Mouse (Mus musculus) adrenal gland, postnatal 10 days (tissue): ENCODE data around the gene P4htm. TPM values are rescaled to one million over a fixed set of nuclear protein-coding genes. Genes with fewer than 3 reads are reported as not detected.

Source experiments
- DNase-seq: peaks from one replicate; pipeline ENCODE4 v3.0.0; 2021; ENCODE audit warnings: mixed read lengths
- total RNA-seq, 2 experiments: library from RNA; stranded (reverse); gene quantifications; 2 replicates each; pipeline ENCODE4 v1.2.3; 2021

Gene P4htm
- total RNA-seq, 2 experiments from 2014 or later, result 6.1 to 9.6 TPM

DNA sequence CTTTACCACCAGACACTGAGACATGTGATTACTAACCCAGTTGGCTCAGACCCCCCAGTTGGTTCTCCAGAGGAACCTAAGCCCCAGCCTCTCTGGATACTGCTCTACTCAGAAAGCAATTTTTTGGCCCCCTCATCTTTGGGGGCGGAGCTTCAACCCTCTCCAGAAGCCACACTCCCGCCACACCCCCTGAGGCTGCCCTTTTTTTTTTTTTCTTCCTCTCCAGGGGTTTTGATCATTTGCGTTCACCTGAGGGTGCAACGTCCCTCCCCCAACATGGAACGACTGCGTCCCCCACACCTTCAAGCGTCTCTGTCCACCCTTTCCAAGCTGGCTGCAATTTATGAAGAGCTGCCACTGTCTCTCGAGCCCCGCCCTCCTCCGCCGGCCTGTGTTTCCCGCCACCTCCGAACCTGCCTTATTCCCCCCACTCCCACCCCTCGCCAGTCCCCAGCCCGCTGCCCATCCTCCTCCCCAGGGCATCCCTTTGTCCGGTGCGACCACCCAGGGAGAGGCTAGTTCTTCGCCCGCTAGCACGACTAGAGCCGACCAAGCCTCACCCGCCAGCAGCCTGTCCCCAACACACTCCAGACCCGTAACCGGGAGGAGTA lies 19.4 kb downstream of the P4htm start:
- DNase-seq, result peak; percentile 76

DNA sequence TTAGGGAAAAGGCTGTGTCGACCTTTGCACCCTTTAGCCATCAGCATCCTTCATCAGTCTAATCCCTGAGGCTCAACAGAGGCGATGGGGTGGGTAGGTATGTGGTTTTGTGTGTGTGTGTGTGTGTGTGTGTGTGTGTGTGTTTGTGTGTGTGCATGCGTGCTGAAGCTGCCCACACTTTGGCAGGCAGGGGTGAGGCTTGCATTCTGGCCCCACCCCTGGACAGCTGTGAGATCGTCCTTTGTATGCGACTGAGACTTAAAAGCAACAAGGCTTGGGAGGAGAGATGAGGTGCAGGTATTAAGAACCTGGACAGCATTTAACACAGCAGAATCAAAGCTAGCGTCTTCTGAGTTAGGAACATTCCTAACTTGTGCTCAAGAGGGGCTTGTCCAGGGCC lies 20.4 kb downstream of the P4htm start:
- no peak for DNase-seq

DNA sequence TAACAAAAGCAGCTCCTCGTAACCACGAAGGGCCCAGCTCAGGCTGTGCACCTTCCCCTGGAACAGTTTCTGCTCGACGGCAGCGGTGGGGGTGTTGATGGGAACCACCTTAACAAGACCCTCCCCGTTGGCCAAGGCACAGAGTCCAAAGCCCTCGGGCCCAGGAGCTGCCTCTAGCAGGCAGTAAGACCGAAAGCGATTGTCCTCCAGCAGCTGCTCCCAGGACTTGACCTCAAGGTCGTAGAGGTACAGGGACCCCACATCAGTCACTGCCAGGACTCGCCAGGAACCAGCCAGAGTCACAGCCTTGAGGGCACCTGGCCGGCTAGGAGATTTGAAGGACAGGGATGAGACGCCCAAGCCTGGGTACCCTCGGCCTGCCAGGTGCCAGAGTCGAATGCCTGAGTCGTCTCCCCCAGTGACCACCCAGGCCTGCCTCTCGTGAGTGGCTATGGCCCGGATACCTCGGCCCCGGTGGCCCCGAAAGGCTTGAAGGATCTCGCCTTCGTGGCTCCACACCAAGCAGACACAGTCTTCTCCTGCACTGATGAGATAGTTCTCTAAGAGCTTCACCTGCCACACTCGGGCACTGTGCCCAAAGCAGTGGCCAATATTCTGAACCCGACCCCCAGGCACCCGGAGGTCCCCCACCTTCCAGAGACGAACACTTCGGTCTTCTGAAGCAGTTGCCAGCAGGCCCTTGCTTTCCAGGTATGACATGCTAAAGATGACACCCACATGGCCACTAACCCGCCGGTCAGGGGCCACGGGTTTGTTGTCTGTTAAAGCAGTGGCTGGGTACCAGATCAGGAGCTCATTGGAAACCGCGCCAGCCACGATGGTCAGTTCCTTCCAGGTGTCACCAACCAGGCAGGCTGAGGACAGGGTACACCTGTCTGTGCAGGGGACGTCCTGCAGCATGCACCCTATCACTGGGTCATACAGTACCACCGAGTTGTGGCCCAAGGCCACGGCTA lies 21.9 kb downstream of the P4htm start:
- no peak for DNase-seq

DNA sequence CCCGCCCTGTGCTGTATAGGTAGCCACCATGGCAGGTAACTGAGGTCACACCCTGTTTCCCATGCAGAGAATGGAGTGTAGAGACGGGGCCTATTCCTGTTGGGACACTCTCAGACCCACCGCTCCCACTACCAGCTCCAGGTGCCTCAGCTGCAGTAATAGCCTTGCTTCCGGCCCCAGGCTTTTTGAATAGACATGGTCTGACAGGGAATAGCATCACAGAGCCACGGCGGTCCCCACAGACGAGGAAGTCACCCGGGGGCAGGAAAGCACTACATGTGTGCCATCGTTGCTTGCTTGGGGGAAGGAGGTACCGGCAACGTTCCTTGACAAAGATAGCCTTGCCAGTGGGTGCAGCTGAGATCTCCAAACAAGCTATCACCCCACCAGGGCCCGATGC lies 22.5 kb downstream of the P4htm start:
- no peak for DNase-seq

DNA sequence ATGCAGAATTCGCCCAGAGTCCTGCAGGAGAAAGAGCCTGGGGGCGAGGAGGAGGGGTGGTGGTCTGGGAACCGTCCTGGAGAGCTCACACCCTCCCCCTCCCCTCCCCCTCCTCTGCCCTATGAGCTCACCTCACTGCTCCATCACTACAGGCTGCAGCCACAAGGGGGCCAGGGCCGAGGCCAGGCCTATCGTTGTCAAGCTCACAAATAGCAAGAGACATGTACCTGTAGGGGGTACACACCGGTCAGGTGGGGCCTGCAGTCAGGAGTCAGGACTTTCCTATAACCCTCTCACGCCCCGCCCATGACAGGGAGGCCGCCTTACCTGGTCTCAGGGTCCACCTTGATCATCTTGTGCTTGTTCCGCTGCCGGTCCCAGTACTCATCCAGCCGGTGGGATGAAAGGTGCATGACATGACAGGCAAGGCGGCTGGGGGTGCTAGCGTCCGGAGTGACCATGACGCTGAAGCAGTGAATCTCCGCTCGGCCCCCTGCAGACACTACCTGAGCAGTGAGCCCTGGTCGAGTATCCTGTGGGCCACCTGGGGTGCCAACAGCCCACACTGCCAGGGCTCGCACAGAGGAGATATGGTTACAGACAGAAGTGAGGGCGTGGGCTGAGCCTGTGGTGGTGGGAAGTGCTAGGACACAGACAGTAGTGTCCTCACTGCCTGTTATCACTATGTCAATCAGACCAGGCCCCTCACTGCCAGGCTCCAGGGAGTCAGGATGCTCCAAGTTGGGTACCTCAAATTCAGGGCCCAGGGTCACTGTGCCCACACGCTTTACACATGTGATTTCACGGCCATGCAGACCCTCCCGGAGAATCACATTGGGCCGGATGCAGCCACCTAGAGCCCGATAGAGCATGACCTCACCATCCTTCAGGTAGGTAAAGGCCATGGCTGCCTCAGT lies 23.4 kb downstream of the P4htm start:
- peak; percentile 80 for DNase-seq

DNA sequence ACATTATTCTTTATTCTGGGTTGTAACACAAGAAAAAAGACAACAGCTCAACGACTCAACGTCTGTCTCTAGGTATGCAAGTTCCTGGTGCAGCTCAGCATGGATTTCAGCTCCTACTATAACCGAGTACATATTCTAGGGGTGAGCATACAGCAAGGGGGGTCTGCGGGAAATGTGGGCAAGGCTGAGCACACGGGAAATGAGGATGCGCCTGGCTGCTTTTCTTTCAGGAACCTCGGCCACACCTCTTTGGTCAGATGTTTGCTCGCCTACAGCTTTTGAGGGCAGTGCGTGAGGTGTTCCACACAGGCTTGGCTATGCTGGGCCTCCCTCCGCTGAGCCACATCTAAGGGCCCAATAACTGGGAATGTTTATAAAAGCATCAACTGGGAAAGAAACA lies 25.1 kb downstream of the P4htm start:
- DNase-seq, result no peak

DNA sequence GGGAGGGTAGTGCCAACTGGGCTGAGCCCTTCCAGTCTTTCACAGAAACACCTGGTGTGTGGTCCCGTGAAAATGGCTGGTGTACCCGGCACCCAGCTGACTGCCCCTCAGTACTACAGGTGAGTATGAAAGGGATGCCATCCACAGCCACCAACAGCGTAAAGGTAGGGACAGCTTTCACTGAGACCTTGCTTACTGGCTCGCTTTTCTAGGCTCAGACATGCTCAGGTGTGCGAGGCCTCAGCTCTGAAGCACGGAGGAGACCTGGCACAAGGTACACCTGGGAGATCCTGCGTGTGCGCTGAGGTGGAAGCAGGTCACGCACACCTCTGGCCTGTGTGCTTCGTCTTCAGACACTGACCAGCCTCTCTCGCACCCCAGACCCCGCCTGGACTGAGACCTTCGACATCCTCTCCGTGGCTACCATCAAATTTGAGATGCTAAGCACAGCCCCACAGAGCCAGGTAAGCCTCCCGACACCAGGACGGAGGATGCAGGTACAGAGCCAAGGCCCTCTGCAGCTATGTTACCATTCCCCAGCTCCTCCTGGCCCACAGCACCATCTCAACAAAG lies 26.0 kb downstream of the P4htm start:
- DNase-seq, result no peak

DNA sequence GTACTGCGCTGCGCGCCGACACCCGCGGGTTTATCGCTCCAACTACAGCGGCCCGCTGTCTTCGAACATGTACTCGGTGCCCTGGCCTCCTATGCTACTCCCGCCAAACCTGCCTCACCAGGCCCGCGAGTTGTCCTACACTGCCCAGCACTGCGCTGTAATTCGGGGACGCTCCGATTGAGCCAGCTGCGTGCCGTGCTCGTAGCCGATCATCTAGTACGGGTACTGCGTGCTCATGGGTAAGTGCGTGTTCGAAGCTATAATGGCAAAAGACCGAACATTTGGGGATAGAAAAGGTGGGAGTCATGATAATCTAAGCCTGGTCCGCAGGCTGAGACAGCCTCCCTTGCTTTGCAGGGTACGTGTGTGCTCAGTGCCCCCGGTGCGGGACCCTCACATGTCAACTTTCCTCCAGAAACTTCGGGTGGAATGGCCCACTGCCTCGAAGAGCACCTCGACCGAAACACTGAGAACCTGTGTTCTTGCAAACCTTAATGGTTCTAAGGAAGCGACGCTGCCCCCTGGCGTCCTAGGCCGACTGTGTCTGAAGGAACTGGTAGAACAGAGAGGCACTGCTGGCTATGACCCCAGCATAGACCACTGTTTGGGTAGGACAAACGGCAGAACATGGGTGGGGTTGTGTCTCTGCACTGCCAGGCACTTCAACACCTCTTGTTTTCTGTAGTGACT lies 27.1 kb downstream of the P4htm start:
- peak; percentile 89 for DNase-seq

DNA sequence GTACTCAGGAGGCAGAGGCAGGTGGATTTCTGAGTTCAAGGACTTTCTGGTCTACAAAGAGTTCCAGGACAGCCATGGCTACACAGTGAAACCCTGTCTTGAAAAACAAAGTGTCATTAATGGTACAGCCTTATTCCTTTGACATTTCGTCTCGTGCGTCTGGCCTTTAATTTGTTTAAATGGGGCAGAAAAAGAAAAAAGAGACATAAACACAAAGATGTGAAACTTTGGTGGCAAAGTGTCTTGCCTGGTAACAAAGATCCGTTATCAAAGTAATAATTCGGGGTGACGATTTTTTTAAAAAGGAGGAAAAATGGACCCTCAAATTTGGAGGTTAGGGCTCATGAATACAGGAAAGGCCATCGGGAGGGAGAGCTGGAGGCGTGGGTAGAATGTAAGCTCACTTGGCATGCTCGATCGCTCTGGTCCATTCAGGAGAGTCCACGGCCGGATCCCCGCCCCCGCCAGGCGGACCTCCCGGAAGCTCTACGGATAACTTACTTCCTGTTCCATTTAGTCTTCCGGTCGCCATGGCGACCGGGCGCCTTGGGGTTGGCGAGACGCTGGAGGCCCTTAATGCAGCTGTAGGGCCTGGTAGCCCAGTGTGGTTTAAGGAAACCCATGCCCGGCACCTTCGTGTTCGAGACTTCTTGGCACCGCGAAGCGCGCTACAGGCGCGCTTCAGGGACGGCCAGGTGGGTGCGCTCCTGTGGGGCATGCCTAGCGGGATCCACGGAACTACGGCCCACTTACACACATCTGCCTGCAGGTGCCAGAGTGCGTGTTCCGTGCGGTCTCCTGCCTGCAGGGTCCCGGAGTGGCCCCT lies 27.9 kb downstream of the P4htm start, which contains the start of gene Dalrd3:
TSS of gene Dalrd3 (plus strand) at position 506 of the 826 bp plus-strand sequence.
- peak; percentile 94 for DNase-seq

DNA sequence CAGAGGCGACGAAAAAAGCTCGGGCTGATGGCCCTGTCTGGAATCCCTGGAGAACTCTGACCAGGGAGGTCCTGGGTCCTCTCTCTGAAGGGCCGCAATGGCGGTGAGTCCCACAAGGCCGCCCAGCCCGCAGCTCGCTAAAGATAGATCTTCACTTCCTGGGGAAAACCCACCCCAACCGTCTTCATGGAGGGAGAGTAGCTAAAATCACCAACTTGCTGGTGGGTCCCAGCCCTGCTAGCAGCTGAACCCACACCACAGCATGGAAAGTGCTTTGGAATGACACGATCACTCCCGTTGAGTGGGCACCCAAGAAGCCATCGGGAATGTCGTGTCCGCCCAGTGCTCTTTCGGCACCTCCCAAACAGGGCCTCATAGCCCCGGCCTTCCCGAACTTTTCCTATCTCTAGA lies 29.0 kb downstream of the P4htm start:
- no peak for DNase-seq

DNA sequence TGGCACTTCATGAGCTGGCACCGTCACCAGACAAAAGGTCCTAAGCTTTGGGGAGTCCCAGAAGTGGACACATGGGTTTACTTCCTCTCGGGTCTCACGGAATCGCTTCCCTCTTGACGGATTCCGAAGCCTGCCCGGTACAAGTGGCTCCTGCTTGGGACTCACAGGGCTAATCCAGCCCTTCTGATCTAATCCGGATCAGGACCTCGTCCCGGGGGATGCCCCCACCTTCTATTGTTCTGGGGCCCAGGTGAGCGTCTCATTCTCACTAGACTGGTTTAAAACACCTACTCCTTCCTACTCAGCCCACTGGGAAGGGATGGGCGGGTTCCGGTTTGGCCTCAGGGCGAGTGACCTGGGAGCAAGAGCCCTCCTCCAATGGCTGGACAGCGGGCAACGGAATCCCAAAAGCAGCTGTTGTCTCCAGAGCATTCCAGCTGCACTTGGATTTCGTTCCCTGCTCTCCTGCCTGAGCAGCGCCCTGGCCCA lies 29.5 kb downstream of the P4htm start:
- no peak for DNase-seq

DNA sequence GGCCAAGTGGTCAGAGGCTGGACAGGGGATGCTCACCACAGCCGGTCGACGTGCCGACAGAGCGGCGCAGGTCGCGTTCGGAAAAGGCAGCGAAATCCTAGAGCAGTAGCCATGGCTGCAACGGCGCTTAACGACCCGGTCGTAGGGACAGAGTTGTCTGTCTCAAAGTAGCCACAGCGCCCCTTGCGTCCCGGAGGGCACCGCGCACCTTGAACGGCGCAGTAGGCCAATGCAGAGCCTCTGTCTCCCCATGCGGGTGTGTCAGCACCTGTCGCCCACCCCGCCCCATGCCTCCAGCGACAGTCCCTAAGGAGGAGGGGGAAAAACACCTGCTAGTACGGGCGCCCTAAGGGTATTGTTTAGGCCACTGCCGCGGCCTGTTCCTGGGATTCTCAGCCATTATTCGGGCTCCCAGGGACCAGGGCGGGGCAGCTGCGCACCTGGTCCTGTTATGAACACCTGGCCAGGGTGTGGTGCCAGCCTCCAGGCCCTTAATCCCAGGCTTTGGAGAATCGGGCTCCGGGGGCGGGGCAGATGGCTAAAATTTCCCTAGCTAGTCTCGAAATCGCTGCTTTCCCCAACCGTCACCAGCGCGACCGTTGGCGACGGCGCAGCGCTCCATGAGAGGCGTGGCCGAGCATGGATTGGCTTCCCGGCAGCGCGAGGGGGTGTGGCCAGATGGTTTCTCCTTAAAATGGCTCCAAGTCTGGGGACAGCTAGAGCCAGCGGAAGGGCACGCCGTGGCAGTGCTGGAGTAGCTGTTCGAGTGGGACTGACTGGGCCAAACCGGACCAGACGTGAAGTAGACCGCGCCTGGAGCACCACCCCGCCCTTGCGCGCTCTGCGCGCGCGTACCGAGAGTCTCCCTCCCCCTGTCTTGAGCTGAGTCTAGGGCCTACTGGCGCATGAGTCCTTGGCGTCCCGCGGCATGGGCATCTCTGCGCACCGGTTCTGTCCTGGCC lies 30.4 kb downstream of the P4htm start, which contains the start of gene Ndufaf3:
TSS of gene Ndufaf3 (minus strand) at position 620 of the 962 bp plus-strand sequence.
- DNase-seq, result peak; percentile 98

DNA sequence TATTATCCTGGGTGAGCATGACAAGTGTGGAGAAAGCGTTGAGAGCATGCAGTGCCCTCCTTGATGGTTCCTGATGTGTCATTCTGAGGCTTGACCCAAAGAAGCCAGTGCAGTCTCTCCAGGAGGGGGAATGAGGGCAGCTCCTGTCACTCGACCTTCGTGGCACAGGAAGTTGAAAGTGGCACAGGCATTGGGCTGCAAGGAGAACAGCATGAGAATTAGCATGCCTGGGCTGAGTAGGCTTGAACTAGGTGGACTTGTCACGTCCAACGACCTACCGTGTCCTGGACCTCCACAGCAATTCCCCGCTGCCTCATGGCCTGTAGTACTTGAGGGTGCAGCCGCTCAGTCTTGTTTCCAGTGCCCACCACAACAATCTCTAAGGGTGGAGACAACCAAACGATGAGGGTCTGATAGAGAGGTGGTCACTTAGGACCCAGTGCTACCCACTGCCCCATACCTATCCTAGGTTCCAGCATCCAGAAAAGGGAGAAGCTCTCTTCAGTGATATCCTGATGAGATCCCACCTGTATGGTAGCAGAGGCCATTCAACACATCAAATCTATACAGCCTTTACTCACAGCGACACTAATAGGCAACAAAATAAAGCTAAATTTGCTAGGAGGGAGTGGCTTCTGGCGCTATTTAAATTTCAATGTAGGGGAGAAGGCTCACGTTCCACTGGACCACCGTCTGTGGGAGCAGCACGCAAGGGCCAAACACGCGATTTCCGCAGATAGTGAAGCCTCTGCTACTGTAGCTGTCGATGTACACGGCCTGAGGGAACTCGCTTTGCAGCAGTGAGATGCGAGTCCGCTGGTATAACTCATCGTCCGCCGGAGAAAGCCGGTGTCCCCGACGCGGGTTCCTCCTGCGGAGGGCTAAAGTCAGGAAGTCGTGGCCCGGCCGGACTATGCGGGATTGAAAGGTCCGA lies 31.3 kb downstream of the P4htm start:
- no peak for DNase-seq

DNA sequence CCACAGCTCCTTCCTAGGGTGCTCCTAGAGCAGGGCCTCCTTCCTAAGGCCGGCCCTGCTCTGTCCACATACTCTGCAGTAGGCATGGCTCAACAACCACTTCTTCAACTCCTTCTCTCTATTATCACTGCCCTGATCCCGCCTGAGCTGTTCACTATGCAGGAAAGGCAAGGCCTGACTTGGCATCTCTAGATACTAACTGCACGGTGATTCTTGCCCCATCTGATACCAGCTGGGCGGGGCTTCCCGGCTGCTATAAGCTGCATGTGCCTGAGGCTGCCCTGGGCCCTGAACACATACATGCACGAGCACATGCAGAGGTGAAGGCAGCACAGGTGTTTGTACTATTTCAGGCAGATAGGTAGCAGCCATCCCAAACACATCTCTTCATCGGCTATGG lies 33.3 kb downstream of the P4htm start:
- no peak for DNase-seq

DNA sequence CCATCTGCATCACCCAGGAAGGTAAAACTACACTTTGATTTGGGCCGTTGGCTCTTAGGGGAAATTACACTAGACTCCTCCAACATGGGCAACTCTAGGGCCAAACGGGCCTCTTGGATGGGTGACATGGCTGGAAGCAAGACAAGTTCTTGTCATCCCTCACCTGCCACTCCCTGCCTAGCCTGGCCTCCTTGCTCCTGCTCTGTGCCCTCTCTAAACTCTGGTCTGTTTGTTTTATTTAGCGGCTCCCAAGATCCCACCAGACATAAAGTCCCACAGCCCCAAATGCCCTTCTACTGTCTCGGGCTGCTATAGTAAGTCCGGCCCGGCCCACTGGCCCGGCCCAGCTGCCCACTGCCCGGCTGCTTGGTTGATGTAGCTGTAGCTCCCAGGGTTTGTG lies 33.8 kb downstream of the P4htm start:
- DNase-seq, result no peak

DNA sequence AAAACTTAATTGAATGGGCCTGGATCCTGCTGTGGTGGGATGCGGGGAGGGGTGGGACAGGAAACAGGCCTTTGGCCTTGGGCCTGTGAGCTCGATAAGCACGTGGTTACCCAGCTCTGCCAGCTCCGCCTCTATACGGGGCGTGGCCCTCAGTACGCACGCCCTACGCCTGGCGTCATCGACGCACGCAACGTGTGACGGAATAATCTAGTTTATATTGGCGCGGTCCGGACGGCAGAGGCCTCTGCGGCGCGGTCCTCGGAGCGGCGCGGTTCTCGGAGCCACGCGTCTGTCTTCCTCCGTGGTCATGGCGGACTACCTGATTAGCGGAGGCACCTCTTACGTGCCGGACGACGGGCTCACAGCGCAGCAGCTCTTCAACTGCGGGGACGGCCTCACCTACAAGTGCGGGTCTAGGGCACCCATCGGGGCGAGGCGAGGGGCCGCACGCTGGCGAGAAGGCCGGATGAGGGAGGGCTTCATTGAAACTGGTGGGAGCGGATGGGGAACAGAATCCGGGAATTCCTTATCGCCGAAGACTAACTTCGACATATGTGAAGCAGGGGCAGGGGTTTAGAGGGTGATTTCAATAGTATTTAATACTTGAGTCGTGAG lies 37.1 kb downstream of the P4htm start, which contains the start of gene Impdh2:
TSS of gene Impdh2 (plus strand) at position 60 of the 615 bp plus-strand sequence.
- peak; percentile 97 for DNase-seq

DNA sequence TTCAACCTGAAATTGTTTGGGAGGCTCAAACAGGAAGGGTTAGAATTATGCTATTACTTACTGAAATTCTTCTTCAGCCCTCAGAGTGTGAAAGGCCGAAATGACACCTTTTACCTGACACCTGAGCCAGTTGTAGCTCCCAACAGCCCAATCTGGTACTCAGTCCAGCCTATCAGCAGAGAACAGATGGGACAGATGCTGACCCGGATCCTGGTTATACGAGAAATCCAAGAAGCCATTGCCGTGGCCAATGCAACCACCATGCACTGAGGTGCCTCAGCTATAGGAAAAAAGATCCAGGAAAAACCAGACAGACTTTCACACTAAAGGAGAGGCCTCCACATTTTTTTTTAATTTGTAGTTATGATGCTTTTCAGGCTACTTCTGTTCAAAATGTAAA lies 38.3 kb downstream of the P4htm start:
- DNase-seq, result no peak
